Mouse (Mus musculus) frontal cortex, adult 2 months (tissue): Measurements from ENCODE around the gene Ado. TPM values are rescaled to one million over a fixed set of nuclear protein-coding genes. Genes with fewer than 3 reads are reported as not detected.

Experiments
- DNase-seq, 2 experiments: peaks; one replicate each; pipeline ENCODE4 v3.0.0; 2022; ENCODE audit warnings: low spot score in 1 of 2; ENCODE audit errors: extremely low spot score in 1 of 2
- polyA plus RNA-seq: library from polyadenylated mRNA; depleted of rRNA; stranded (reverse); fragments of >200 nt; gene quantifications from 2 replicates; pipeline ENCODE4 v1.2.3, GENCODE M21; 2012; rRNA removed

The Ado gene
- polyA plus RNA-seq, 1 experiment = 25.1 TPM

DNA sequence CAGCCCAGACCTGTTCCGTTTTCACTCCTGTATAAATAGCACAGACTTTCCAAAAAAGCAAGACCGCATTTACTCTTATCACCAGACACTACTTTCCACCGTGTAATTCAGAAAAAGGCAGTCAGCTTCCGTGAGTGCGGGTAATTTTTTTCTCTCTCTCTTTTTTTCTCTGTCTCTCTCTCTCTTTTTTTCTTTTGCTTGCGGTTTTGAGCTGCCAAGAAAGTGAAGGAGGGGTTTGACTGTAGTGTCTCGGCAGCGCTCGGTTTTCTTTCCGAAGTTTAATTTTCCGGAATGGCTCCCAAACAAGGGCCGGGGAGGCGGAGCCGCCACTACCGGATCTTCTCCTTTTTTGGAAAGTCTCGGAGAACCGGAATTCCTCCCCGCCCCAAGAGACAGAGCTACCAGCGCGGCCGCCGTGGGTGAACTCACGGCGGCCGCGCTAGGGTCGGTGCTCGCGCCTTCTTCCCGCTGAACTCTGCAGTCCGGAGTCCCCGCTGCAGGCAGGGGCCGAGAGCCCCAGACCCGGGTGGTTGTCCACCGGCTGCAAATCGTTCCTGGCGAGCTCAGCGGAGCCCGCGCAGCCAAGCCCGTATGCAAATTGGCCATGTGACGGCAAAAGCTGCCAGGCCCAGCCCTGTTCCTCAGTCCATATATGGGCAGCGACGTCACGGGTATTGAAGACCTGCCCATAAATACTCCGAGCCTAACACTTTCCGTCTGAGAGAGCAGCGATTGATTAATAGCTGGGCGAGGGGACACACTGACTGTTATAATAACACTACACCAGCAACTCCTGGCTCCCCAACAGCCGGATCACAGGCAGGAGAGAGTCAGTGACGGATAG lies 11.4 kb downstream of the Ado start:
- DNase-seq = peak; percentile 82 to 91

DNA sequence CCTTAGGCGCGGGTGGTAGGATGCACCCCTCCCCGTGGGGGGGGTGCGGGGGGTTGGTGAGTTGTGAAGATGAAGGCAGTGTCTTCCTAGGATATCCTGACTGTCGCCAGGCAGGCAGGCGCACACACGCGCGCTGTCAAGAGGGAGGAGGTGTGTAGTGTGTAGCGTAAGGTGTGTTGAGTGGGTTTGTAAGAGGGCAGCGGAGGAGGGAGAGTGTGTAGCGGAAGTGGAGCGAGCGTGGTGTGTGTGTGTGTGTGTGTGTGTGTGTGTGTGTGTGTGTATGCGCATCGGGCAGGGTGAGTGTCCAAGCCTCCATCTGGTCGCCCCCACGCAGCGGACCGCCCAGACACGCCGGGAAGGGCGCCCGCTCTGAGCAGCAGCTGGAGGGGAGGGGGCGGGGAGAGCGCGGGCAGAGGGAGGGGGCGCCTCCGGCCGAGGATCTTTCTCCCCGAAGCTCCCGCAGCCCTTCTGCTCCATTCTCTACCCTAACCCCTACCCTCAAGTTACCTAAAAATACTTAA lies 12.1 kb downstream of the Ado start:
- DNase-seq = peak in 1 of 2 experiments; percentile 74

DNA sequence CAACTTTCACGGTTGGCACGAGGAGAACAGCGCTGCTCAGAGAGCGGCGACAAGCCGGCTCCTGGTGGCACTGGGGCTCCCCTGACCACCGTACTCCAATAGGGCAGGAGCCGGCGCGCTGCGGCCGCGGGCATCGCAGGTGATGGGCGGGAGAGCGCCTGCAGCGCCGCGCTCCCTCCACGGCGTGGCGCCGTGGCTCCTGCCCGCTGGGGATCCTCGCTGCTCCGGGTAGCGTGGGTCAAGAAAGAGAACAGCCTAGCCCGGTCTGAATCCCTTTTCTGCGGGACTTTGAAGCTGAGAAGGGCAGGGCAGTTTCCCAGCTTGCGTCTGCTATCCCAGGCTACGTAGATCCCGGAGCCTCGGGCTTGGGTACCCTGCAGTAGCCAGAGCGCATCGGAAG lies 12.8 kb downstream of the Ado start:
- peak in 1 of 2 experiments; percentile 67 for DNase-seq

DNA sequence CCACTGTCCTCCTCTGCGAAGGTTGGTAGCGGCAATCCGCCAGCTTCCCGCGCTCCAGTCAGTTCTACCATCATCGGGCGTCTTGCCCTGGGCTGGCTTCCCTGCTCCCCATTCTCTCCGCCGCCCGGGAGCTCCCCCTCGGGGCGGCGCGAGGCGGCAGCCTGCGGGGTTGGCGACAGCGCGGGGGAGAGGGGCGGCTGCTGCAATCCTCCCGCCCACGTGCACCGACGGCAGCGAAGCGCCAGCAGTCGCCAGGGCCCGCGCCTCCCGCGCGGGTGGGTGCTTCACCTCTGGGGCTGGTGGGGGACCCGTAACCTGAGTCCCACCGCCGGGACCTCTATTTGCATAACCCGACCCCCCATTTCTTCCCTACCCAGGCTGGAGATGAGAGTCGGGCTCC lies 13.5 kb downstream of the Ado start, which contains the start of gene Egr2:
Egr2 (plus strand) TSS at position 220 of the 400 bp plus-strand sequence.
- DNase-seq = no peak

DNA sequence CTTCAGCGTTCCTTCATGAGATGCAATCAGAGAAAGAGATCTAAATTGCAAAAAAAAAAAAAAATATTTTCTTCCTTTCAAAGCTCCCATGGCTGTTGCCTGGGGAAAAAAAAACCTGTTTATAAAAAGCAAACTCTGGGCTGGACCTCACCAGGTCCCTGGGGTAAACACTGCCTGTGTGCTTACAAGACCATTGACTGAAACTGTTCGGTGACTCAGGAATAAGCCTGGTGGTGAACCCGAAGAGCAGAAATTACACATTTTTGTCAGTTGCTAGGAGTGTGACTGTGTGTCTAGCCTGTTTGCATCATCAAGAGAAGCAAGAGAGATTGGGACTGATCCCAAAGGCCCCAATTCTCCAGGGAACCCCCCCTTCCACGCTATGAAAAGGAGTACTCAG lies 19.0 kb downstream of the Ado start:
- DNase-seq = no peak

DNA sequence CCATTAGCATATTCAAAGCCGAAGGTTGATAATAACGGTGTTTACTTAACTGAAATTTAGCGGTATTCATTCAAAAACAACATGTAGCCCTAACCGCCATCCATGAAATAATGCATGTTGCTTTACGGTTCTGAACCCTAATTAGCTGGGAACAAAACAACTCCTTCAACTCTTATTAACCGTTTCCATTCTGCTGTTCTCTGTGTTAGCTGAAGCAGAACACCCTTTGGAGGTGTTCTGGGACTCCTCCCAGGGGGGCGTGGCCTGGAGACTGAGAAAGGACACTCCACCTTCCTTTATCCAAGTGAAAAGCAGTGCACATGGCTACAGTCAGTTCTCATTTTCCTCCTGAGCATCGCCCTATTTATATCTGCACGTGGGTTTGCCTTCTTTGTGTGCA lies 22.3 kb downstream of the Ado start:
- DNase-seq = no peak

DNA sequence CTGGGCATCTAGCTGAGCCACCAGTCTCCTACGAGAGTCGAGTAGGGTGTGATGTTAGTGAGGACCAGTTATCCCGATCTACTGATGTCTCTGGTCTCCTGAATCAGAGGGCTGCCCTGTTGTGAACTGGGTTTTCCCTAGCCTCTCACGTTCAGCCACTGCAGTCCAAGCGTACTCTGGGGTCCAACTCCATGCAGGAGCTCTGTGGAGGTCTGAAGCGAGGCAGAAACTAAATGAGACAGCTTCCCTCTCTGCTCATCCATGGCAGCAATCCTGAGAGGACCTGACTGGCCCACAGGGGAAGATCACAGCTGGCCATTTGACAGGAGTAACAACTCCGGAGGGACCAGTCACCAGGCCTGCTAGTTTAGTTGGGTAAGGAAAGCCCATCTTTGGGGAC lies 24.1 kb downstream of the Ado start:
- no peak for DNase-seq

DNA sequence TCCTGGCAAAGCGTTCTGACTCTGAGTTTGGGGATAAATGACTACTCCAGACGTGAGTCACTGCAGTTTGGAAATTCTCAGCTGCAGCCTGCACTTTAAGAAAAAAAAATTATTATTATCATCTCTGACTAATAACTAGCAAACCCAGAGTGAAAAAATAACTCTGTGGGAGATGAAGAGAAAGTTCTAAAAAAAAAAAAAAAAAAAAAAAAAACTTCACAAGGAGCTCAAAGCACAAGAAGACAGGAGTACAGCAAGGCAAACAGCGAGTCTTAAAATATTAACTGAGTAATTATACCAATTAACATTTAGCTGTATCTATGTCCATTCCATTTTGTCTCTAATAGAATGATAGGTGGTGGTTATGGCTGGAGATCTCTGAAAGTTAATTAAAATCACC lies 24.6 kb downstream of the Ado start:
- DNase-seq = no peak

DNA sequence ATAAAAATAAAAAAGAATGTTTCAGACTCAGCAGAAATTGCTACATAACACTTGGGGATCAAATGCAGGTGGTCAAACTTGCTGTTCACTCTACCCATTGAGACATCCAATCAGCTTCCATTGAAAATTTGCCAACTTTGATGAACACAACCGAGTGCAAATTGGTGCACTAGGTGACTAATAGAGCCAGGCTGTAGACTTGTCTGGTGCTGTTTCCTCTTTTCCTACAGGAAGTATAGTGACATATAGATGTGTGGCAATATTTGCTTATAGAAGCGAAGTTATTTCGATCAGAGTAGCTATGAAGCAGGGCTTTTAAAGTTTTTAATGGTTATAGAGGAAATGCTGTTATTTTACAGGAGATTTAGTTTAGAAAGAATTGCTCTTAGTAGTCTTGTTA lies 30.0 kb downstream of the Ado start:
- no peak for DNase-seq

DNA sequence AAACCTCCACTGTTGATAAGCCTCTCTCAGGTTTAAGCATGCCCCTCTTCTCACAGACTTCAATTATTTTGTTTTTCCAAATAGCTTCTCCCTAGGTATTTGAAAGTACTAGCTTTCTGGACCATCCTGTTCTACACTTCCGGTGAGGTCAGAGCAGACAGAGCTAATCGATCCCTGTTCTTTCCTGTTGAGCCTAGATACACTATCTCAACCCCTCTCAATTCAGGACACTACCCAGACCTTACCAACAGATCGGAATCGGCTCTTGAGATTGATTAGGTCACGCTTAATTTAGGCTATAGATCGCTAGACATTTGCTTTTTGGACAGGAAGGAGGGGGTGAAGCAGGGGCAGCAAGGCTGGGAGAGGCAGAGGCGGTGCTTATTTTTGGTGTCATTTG lies 35.9 kb downstream of the Ado start:
- DNase-seq = no peak

DNA sequence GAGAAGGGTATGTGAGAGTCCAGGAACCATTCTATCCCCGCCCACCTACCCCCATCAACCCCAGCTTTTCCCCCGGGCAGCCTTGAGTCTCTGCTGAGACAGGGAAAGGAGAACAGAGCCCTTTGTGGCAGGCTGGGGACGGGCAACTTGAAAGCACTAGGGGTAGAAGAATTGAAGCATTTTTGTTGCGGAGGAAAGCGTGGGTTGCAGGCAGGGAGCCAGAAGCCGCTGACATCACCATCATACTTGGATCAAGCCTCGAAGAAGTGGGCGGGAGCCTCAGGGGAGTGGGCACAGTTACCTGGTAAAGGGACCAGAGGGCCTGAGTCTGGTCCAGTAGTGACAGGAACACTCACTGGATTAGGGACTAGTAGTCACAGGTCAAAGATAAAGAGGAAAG lies 36.5 kb downstream of the Ado start:
- DNase-seq = peak in 1 of 2 experiments; percentile 77

DNA sequence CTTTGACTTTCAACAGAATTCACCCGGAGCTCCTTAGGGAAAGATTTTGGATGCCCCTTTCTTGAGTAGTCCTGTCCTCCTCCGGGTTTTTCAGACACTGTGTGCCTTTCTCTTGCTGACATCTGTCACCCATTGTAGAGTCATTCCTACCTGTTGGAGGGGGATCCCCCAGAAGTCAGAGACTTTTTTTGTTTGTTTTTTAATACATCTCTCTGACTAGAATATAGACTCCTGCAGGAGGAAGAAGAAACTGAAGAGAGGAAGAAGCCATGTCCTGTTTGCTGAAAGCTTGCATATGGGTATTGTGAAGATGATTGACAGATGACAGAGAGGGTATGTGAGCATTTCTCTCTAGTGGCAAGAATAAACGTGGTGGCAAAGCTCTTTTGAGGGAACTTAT lies 43.5 kb downstream of the Ado start:
- no peak for DNase-seq

DNA sequence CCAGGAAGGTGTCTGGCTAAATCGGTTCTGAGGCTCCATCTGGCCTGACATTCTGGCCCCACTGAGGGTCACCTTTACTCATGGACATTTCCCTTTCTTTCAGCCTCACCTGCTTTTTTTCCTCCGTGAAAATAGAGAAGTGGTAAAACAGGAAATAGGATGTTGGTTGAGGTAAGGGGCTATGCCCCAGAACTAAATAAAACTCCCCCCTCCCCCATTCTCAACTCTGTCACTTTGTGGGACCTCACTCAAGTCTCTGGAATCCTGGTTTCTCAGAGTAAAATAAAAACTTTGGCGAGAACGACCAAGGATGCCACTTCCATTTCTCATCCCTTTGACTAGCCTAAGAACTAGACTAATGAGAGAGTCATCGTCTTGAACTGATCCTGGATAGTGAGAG lies 44.7 kb downstream of the Ado start:
- DNase-seq = no peak

DNA sequence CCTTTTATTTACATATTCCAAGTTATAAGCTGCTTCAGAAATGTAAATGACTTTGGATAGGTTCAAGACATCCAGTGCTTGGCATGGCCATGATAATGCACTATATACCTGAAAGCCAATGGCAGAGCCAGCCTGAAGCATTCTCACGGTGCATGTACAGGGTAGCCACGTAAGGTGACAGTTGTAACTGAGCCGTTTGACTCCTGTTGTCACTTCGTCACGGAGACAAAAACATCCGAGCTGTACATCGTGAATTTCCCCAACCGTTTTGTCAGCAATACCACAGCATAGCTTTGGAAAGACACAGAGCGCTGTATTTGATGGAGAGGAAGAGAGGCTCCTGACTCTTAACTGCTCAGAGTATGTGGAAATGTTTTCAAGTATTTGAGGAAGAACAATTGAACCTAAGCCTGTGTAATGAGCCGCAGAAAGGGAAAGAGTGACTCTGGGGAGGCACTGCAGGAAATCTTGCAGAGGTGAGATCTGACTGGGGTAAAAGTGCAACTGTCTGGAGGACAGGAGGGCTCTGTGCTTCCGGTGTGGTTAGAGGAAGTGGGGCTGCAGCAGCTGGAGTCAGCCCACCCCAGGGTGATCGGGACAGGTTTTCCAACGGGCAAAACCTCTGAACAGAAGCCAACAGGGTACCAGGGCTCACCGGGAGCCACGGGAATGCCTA lies 45.3 kb downstream of the Ado start:
- DNase-seq = no peak

DNA sequence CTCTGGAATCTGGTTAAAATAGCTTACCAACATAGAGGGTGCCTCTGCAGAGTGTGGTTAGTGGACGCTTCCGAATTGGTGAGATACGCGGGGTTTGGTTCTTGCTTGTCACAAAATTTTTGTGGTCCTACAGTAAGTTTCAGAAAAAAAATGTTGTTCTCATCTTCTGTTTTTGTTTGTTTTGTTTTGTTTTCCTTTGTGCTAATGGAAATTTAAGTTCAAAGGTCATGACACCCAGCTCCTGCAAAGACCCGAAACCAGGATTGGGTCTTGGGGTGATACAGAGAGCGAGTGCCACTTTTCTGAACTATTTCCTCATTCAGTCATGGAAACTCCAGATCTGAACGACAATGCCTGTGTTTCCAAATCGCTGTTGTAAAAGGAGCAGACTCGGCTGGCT lies 50.8 kb downstream of the Ado start:
- DNase-seq = no peak

DNA sequence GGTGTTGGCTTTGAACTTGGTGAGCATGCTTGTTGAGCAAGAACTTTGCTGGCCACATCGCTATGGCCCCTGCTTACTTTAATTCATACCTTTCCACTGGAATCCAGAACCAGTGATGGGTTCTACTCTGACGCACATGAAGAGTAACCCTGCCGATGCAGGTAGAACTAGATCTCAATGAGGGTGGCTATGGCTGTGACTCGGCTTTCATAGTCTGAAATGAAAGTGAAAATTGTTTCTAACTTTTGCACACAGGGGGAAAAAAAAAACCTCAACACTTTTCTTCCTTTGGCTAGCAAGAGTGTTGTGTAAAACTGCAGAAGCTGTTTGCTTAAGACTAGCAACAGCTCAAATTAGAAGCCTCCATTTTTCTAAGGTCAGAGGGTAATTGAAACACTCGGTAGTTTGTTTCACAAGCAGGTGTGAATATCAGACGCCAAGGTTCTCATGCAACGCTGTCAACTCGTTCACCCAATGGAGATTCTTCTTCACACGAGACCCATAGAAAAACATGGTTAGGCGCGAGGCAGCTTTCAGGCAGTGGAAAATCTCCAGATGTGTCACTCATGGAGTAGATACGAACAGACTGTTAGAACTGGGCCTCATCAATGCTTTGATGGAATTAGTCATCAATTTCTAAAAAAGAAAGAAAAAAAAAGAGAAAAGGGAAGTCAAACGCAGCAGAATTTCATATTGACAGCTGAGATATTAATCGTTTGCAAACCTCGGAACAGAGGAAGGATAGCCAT lies 51.4 kb downstream of the Ado start:
- no peak for DNase-seq

Other genes with a start within 250 kb of the Ado start
- 4.1 and 10.9 TPM in 2 replicates for gene Egr2, start 13.5 kb downstream of the Ado start, polyA plus RNA-seq